Mouse (Mus musculus) ES-Bruce4 (cell line): ENCODE measurements around the gene Rae1. TPM values are rescaled to one million over a fixed set of nuclear protein-coding genes. Genes with fewer than 3 reads are reported as not detected.

Experiments used
- H3K27ac ChIP-seq: 2 replicates; pipeline ENCODE4 v1.5.1; 2012; ENCODE audit warnings: low read length, inconsistent platforms; ENCODE audit not compliant: insufficient read depth
- H3K27me3 ChIP-seq: 2 replicates; pipeline ENCODE4 v1.6.1; 2012; ENCODE audit warnings: mild to moderate bottlenecking, low read length, inconsistent platforms; ENCODE audit not compliant: control insufficient read depth, poor library complexity, insufficient read depth, severe bottlenecking
- H3K36me3 ChIP-seq: 2 replicates; pipeline ENCODE4 v1.6.1; 2012; ENCODE audit warnings: inconsistent platforms, mild to moderate bottlenecking, low read length, moderate library complexity; ENCODE audit not compliant: control insufficient read depth, poor library complexity, insufficient read depth, severe bottlenecking
- H3K4me1 ChIP-seq: one replicate; pipeline ENCODE4 v1.8.1; 2011; ENCODE audit warnings: low read length; ENCODE audit not compliant: control insufficient read depth, insufficient read depth
- H3K4me3 ChIP-seq: 2 replicates; pipeline ENCODE4 v1.5.1; 2011; ENCODE audit warnings: low read depth, mild to moderate bottlenecking, low read length
- H3K9ac ChIP-seq: 2 replicates; pipeline ENCODE4 v1.6.1; 2012; ENCODE audit warnings: low read depth, mild to moderate bottlenecking, inconsistent platforms; ENCODE audit not compliant: poor library complexity, severe bottlenecking
- H3K9me3 ChIP-seq: replicated peaks from 2 replicates; pipeline ENCODE4 v1.6.1; 2012; ENCODE audit warnings: mild to moderate bottlenecking, low read length, inconsistent platforms; ENCODE audit not compliant: control insufficient read depth, poor library complexity, insufficient read depth, severe bottlenecking
- CTCF ChIP-seq: IDR thresholded peaks from one replicate; pipeline ENCODE4 v1.8.1; 2011; ENCODE audit warnings: low read depth, low read length
- EP300 ChIP-seq: IDR thresholded peaks from 2 replicates; pipeline ENCODE4 v1.6.1; 2011; ENCODE audit warnings: low read depth, low read length; ENCODE audit not compliant: insufficient read depth
- POLR2A ChIP-seq: IDR thresholded peaks from one replicate; pipeline ENCODE4 v1.8.1; 2011; ENCODE audit warnings: low read length; ENCODE audit not compliant: insufficient read depth
- polyA plus RNA-seq: library from polyadenylated mRNA; stranded (reverse); fragments of >200 nt; gene quantifications from 2 replicates; pipeline ENCODE4 v1.2.4, GENCODE M21; 2011; ENCODE audit warnings: low read depth; ENCODE audit not compliant: missing spikeins, insufficient read depth, insufficient read length

Rae1 gene
- polyA plus RNA-seq, 1 experiment, result 123 TPM

DNA sequence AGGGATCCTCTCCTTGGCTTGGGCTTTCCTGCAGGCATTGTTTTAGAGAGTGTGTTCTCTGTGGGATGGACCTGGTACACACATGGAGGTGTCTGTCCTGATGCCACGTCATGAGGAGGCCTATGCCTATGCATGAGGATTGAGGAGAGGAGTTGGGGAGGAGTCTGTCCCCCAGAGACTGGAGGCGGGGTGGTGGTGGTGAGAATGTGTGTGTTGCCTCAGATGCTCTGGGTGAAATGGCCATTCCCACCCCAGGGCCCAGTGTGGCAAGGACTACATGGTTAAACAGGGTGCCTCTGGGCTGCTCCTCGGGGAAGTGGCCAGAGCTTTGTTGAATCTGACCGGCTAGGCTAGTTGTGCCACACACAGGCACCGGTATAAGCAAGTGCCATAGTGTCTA lies 26.4 kb downstream of the Rae1 start:
- peaks cover 6% of the 10 kb centered on the region for H3K4me1 ChIP-seq

DNA sequence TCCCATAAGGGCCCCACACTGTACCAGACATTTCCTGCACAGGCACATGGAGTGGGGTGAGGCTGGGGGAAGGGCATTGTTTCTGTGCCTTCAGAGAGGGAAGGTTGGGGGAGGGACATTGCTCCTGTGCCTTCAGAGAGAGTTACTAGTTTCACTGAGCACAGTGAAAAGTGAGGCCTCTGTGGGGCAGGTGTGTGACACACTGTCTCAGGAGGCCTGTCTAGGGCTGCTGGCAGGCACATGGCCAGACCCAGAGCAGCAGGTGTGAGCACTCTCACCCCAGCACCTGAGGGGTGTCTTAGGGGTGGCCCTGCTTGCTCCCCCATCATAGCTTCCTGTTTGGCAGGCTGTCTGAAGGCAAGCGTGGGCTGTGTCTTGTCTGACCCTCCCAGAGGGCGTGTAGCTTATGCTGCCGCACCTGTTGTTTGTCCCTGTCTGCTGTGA lies 26.8 kb downstream of the Rae1 start:
- no peak overlapping the region for H3K9ac ChIP-seq
- H3K9me3 ChIP-seq, result no peaks in the 10 kb centered on the region
- peaks cover 20% of the 10 kb centered on the region for H3K36me3 ChIP-seq
- H3K27me3 ChIP-seq, result no peaks in the 10 kb centered on the region
- no peak for TF ChIP-seq CTCF
- TF ChIP-seq POLR2A, result no peak
- TF ChIP-seq EP300, result no peak
- H3K4me1 ChIP-seq, result peaks cover 6% of the 10 kb centered on the region
- H3K4me3 ChIP-seq, result no peak overlapping the region
- no peak overlapping the region for H3K27ac ChIP-seq

More for the DNA sequence above, 26.4 kb downstream of the Rae1 start:
- peaks cover 20% of the 10 kb centered on the region for H3K36me3 ChIP-seq
- H3K4me3 ChIP-seq, result no peak overlapping the region
- no peak overlapping the region for H3K27ac ChIP-seq
- H3K27me3 ChIP-seq, result no peaks in the 10 kb centered on the region
- TF ChIP-seq POLR2A (no peak), CTCF (no peak), EP300 (no peak)
- H3K9ac ChIP-seq, result no peak overlapping the region
- H3K9me3 ChIP-seq, result no peaks in the 10 kb centered on the region

DNA sequence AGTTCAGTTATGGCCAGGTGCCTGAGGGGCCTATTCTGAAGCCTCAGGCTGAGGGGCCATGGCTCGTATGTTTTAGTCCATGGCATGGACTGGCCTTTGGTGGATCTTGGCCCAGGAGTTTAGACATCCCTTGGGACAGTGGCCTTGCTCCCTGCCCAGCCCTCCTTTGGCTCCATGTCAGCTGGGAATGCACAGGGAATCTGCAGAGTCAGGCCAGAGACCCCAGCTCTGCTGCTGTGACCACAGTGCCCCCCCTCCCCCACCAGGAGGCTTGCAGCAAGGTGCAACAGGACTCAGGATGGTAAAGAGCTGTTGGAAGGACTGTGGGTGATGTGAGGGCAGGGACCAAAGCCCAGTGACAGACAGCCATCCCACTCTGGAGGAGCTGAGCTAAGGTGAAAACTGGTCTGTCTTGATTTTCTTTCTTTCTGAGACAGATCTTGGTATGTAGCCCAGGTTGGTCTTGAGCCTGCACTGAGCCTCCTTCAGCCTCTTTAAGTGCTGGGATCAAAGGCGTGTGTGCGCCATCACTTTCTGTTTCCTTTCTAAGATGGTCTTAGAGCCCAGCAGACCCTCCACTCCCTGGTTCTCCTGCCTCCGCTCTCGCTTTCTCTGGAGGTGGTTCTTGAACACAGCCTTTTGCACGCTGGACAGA lies 27.4 kb downstream of the Rae1 start:
- Histone ChIP-seq H3K9me3 (no peaks in the 10 kb centered on the region), H3K36me3 (peaks cover 24% of the 10 kb centered on the region), H3K4me3 (no peak overlapping the region), H3K27ac (no peak overlapping the region), H3K9ac (no peak overlapping the region), H3K4me1 (peaks cover 6% of the 10 kb centered on the region), H3K27me3 (no peaks in the 10 kb centered on the region)
- TF ChIP-seq POLR2A (no peak), EP300 (no peak), CTCF (no peak)

DNA sequence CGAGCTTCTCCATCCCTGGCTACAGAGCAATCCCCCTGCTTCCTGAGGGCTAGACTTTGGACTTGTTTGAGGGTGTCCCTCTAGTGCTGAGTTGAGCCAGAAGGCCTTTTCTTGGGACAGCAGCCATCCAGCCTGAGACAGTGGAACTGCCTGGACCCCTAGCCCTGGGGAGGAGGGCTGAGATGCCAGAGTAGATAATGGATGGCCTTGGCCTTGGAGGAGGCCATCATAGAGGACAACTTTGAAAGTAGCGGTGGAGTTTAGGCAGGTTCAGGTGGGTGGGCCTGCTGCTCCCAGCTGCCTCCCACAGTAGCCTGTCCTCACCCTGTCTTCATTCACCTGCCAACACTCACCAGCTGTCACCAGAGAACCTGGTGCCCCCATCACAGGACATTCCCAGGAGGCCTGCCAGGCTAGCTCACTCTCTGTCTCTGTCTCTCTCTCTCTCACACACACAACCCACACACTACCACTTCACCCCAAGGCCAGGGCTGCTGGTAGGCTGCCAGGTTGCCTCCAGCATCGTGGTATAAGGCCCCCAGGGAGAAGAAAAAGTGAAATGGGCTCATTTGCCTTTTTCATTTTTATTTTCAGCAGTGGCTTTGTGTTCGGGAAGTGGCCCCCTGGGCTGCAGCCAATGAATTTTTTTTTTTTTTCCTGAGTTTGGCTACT lies 28.0 kb downstream of the Rae1 start:
- Histone ChIP-seq H3K9me3 (no peaks in the 10 kb centered on the region), H3K27ac (no peak overlapping the region), H3K4me1 (peaks cover 6% of the 10 kb centered on the region), H3K4me3 (no peak overlapping the region), H3K36me3 (peaks cover 24% of the 10 kb centered on the region), H3K27me3 (no peaks in the 10 kb centered on the region), H3K9ac (no peak overlapping the region)
- TF ChIP-seq POLR2A (no peak), CTCF (no peak), EP300 (no peak)

DNA sequence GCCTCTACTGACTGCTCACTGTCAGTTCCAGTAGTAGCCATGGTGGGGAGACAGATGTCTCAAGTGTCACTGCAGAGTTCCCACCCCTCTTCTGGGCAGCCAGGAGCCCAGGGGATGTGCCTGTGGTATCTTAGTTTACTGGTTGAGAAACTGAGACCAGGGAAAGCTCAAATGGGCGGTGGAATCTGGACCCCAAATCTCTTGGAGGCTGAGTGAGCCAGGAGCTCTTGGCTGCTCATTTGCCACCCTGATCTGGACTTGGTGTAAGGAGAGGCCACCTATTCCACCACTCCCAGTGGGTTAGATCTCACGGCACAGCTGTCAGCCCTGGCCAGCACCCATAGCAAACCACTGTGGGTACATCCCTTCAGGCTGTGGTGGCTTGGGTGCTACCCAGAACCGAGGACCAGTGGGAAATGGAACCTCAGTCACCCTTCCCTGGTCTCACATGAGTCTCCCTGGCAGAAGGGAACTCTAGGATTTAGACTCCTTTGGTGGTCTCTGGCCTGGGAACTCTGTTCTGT lies 28.7 kb downstream of the Rae1 start:
- Histone ChIP-seq H3K27me3 (no peaks in the 10 kb centered on the region), H3K9me3 (no peaks in the 10 kb centered on the region), H3K36me3 (peaks cover 24% of the 10 kb centered on the region), H3K4me3 (no peak overlapping the region), H3K27ac (no peak overlapping the region), H3K9ac (no peak overlapping the region), H3K4me1 (peaks cover 2% of the 10 kb centered on the region)
- TF ChIP-seq EP300 (no peak), POLR2A (no peak), CTCF (no peak)
